Mouse (Mus musculus): ENCODE results near the gene Mesp1.

Gene Mesp1

GRCm38 (mm10) chr7:79793688-79794087 lies at the start of gene Mesp1:
TSS of gene Mesp1 (minus strand) at chr7:79793788.
- DNase-seq (ENCODE audit: low read depth, low spot score): no peak

- no peak for DNase-seq (ENCODE audit: low read depth, low spot score)
These were observed 48.6 kb upstream of the Mesp1 start for GRCm38 (mm10) chr7:79842163-79842562.

- no peak for DNase-seq (ENCODE audit: low read depth, low spot score)
These were observed 43.7 kb upstream of the Mesp1 start for GRCm38 (mm10) chr7:79837247-79837646.

GRCm38 (mm10) chr7:79835196-79835595 lies 41.6 kb upstream of the Mesp1 start:
- DNase-seq (ENCODE audit: low read depth, low spot score): no peak

- DNase-seq (ENCODE audit: low read depth, low spot score): no peak
These were observed 39.4 kb upstream of the Mesp1 start for GRCm38 (mm10) chr7:79832980-79833379.

GRCm38 (mm10) chr7:79831585-79831984 lies 38.0 kb upstream of the Mesp1 start:
- DNase-seq (ENCODE audit: low read depth, low spot score): no peak

- no peak for DNase-seq (ENCODE audit: low read depth, low spot score)
These were observed 37.6 kb upstream of the Mesp1 start for GRCm38 (mm10) chr7:79831145-79831544.

GRCm38 (mm10) chr7:79828341-79828740 lies 34.8 kb upstream of the Mesp1 start:
- DNase-seq (ENCODE audit: low read depth, low spot score): no peak

- no peak for DNase-seq (ENCODE audit: low read depth, low spot score)
These were observed 28.6 kb upstream of the Mesp1 start for GRCm38 (mm10) chr7:79822092-79822695.

GRCm38 (mm10) chr7:79819996-79820395 lies 26.4 kb upstream of the Mesp1 start:
- no peak for DNase-seq (ENCODE audit: low read depth, low spot score)

- no peak for DNase-seq (ENCODE audit: low read depth, low spot score)
These were observed 25.9 kb upstream of the Mesp1 start for GRCm38 (mm10) chr7:79819515-79819914.

GRCm38 (mm10) chr7:79818321-79818720 lies 24.7 kb upstream of the Mesp1 start:
- DNase-seq (ENCODE audit: low read depth, low spot score): no peak

- DNase-seq (ENCODE audit: low read depth, low spot score): no peak
These were observed 19.8 kb upstream of the Mesp1 start for GRCm38 (mm10) chr7:79813409-79813808.

- peak; percentile 92 for DNase-seq (ENCODE audit: low read depth, low spot score)
These were observed 17.3 kb upstream of the Mesp1 start, which contains the start of gene Mesp2 for GRCm38 (mm10) chr7:79810611-79811506. TSS of gene Mesp2 (plus strand) at chr7:79810727.

- no peak for DNase-seq (ENCODE audit: low read depth, low spot score)
These were observed 15.0 kb upstream of the Mesp1 start for GRCm38 (mm10) chr7:79808561-79808960.

GRCm38 (mm10) chr7:79803887-79804286 lies 10.3 kb upstream of the Mesp1 start:
- no peak for DNase-seq (ENCODE audit: low read depth, low spot score)

GRCm38 (mm10) chr7:79802037-79802436 lies 8.4 kb upstream of the Mesp1 start:
- no peak for DNase-seq (ENCODE audit: low read depth, low spot score)

- DNase-seq (ENCODE audit: low read depth, low spot score): no peak
These were observed 7.8 kb upstream of the Mesp1 start for GRCm38 (mm10) chr7:79801391-79801790.

GRCm38 (mm10) chr7:79800336-79800735 lies 6.7 kb upstream of the Mesp1 start:
- no peak for DNase-seq (ENCODE audit: low read depth, low spot score)

- DNase-seq (ENCODE audit: low read depth, low spot score): no peak
These were observed 5.9 kb upstream of the Mesp1 start for GRCm38 (mm10) chr7:79799506-79799905.

- peak; percentile 75 for DNase-seq (ENCODE audit: low read depth, low spot score)
These were observed 5.5 kb upstream of the Mesp1 start for GRCm38 (mm10) chr7:79799048-79799447.

- no peak for DNase-seq (ENCODE audit: low read depth, low spot score)
These were observed 5.0 kb upstream of the Mesp1 start for GRCm38 (mm10) chr7:79798606-79799005.
